Mouse (Mus musculus) ovary, postnatal 14 days (tissue): ENCODE results near the gene Rmnd5b.
"Not testable (repeated sequence)": the region's sequence is repeated elsewhere in the genome, so short reads cannot be mapped to it uniquely, and the experiment has no call there.

Experiments
- DNase-seq: peaks from one replicate; pipeline ENCODE4 v3.0.0; 2022; ENCODE audit warnings: low spot score

The Rmnd5b gene

DNA sequence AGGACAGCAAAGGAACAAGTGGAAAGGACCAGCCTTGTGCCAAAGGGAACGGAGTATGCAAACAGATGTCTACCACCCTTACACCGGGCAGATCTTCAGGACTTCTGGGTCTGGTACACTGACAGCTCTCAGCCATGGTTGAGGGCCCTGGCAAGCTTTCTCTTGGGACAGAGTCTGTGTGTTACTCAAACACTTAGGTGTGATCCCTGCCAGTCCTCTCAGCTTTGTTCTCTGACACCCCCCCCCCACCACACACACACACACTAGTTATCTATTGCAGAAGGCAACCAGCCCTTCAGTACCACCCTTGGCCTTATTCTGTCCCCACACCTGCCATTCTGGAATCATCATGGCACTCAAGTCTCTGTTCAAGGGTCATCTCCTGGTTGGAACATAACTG, 13.9 kb downstream of the Rmnd5b start:
- no peak for DNase-seq

DNA sequence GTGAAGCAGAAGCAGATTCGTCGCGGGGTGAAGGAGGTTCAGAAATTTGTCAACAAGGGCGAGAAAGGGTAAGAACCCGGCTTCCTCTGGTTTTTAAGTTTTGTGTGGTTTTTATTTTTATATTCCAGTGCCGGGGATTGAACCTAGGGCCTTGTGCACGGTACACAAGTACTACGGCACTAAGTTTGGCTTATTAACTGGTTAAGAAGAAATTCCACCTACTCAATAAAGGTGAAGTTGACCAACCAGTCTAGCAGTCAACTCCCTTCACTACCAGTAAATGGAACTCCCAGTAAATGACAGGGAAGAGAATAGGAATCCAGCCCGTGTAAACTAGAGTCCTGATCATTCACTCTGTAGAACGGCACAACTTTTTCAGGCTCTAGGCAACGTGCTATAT, 15.6 kb downstream of the Rmnd5b start:
- DNase-seq, result no peak

- DNase-seq, result peak; percentile 95
Observed at GRCm38 (mm10) chr11:51619409-51620060, 16.2 kb downstream of the Rmnd5b start, which contains the start of gene Nhp2. Gene Nhp2 (plus strand): TSS chr11:51619735.

DNA sequence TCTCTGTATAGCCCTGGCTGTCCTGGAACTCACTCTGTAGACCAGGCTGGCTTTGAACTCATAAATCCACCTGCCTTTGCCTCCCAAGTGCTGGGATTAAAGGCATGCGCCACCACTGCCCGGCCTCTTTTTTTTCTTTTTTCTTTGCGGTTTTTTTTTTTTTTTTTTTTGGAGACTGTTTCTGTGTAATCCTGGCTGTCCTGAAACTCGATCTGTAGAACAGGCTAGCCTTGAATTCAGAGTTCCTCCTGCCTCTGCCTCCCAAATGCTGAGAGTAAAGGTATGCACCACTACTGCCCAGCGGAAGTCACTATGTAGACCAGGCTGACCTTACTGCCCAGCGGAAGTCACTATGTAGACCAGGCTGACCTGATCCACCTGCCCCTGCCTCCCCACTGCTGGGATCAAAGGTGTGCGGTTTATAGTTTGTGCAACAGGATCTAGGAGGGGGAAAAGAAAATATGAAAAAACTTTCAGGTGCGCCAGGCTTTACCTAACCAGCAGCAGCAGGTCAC, 16.7 kb downstream of the Rmnd5b start:
- no peak for DNase-seq

DNA sequence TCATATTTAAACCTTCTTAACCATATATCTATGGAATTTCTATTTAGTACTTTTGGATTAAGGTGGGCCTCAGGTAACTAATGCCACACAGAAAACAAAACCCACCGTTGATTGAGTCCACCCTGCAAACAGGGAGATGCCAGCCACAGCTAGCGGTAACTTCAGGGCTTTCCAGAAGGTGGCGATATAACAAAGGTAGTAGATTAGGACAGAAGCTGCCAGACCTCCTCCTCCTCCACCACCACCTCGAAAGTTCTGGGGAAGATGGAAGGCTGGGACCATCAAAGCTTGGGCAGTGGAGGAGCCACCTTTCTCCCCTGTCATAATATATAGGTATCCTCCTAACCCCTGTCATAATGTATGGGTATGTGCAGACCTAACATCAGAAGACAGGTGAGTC, 18.0 kb downstream of the Rmnd5b start:
- DNase-seq, result peak; percentile 62

DNA sequence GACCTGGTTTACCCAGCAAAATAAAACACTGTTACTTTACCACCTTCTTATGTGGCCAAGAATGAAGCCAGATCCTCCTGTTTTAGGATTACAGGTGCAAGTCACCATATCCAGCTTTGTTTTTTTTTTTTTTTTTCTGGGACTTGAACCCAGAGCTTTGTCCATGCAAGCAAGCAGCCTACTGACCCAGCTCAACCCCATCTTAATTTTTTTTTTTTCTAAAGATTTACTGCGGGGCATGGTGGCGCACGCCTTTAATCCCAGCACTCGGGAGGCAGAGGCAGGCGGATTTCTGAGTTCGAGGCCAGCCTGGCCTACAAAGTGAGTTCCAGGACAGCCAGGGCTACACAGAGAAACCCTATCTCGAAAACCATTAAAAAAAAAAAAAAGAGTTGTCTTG, 19.6 kb downstream of the Rmnd5b start:
- DNase-seq, result not testable (repeated sequence)

DNA sequence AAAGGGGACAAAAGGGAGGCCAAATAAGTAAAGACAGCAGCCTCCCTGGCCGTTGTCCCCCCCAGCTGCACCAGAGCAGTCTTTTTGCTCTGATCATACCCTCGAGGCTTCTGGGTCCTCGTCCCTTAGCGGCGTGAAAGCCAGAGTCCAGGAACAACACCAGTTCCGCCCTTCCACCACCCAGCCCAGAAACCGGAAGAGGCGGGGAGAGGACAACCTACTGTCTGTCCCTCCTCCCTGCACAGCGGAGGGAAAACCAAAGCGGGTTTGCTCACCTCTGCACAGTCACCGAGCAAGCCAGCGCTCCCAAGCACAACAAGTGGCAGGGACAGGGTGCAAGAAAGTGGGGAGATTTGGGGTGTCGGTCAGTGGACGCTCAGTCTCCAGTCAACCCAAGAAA, 20.1 kb downstream of the Rmnd5b start:
- DNase-seq, result peak; percentile 57

- DNase-seq, result no peak
Observed at GRCm38 (mm10) chr11:51615129-51615528, 20.6 kb downstream of the Rmnd5b start.

- no peak for DNase-seq
Observed at GRCm38 (mm10) chr11:51614256-51614655, 21.4 kb downstream of the Rmnd5b start.

GRCm38 (mm10) chr11:51609940-51610339, 25.8 kb downstream of the Rmnd5b start:
- DNase-seq, result not testable (repeated sequence)

- no peak for DNase-seq
Observed at GRCm38 (mm10) chr11:51609266-51609909, 26.3 kb downstream of the Rmnd5b start.

GRCm38 (mm10) chr11:51607096-51607738, 28.5 kb downstream of the Rmnd5b start:
- DNase-seq, result no peak

DNA sequence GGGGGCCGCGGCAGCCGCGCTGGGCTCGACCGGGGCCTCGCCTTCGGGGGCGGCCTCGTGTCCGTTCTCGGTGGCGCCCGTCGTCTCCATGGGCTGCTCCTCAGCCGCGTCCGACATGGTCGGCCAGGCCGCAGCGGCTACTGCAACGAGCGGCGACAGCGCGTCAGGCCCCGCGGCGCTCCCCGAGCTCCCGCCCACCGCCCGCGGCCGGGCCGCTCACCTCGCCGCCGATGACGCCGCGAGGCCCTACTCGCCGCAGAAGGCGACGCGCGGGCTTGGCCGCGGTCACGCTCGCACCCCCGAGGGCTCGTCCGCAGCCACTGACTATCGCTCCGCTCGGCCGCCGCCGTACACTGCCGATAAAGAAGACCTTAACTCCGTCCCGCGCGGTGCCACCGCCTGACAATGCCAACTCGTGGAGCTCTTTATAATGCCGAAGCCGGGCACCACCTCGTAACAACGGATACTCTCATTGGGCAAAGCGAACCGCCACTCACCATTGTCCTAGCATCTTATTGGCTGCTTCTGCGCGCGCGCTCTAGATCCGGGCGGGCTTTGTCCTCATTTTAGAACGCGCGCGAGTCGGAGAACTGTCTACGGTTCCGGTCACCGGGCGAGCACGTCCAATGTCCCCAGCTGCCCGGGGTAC, 29.1 kb downstream of the Rmnd5b start, which contains the start of gene Hnrnpab:
Gene Hnrnpab (minus strand): TSS at position 401 of the 649 bp plus-strand sequence.
- peak; percentile 97 for DNase-seq

DNA sequence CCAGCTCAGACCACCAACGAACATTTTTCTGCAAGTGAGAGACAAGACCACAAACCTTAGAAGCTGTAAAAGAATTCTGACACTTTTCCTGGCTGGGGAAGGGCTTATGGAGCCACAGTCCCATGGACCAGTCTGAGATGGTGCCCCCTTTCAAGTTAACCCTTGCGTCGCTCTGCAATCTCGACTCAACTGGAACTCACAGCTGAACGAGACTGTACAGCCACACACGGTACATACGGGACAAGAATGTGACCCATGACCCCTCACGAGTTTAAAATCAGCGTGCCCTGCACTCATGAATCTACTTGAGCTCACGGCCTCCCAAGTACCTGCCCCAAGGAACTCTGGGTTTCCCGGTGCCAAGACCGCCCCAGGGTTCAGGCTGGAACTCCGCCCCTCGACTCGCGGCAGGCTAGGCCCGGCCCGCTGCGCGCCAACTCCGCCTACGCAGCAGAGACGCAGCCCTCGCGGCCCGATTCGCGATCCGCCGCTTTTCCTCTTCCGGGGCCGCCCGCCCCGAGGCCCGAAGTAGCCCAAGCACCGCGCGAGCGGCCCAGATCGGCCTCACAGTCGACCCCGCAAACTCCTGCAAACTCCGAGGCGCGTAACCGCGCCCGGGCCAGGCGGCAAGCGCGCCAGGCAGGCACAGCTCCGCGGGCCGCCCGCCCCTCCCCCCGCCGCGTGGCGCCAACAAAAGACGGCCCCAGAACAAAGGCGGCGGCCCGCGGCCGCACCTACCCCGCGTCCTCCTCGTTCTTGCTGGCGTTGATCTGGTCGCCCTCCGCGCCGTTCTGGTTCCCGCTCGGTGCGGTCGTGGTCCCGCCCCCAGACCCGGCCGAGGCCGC, 29.9 kb downstream of the Rmnd5b start:
- DNase-seq, result peak; percentile 79

DNA sequence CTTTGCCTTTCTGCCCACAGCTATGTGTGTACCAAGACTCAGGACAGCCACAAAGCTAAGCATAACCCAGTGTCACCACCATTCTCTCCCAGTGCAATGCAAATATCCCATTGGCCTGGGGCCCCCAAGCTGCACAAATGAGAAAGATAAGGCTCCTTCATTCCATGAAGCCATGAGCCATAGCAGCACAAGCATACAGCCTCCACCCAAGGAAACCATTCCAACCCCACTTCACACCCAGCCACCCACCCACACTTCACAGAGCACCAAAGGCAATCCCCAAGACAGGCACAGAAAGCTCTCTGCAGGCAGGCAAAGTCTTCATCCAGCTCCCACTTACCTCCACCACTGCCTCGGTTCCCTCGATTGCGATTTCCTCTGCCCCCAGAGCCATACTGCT, 33.4 kb downstream of the Rmnd5b start:
- DNase-seq, result no peak

GRCm38 (mm10) chr11:51597553-51597952, 38.1 kb downstream of the Rmnd5b start:
- no peak for DNase-seq

DNA sequence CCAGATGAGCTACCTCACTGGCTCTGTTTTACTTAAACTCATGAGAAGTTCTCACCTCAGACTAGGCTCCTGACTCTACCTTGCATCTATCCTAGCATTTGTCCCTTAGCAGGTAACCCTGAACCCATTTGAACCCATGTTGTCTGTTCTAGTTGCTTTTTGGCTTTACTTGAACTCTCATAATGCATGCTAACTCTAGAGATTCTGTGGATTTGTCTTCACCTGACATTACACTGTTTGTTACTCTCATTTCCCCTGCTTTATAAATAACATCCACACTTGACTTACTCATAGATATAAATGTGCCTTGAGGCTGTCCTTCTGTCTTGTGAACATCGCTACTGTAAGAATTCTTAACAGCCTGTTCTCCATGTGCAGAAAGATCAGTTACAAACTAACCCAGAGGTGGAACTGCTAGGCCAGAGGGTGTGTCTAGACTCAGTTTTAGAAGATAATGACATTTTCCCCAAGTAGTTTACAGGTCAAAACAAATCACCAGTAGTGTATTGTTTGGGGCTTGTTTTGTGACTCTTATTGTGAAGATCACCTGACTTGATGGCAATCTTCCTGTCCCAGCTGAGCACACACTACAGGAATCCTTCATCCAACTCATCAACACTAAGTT, 40.1 kb downstream of the Rmnd5b start:
- DNase-seq, result no peak

- no peak for DNase-seq
Observed at GRCm38 (mm10) chr11:51594715-51595350, 40.9 kb downstream of the Rmnd5b start.

- no peak for DNase-seq
Observed at GRCm38 (mm10) chr11:51593849-51594248, 41.8 kb downstream of the Rmnd5b start.

DNA sequence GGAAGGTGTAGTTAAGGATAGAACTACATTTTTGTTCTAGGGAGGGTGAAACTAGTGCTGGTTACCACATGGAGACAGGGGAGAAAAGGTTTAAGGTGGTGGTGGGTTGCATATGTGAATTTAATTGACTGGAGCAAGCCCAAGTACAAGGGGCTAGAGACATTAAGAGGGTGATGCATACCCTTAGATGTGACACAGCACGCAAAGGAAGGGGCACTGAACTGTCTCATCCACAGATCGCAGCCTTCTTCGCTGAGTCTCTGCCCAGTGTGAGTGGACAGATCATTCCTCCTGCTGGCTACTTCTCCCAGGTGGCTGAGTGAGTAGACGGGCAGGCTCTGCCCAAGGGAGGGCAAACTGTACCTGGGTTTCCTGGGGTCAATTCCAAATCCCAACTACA, 42.3 kb downstream of the Rmnd5b start:
- no peak for DNase-seq

- DNase-seq, result no peak
Observed at GRCm38 (mm10) chr11:51591915-51592314, 43.8 kb downstream of the Rmnd5b start.
